Mouse (Mus musculus): ENCODE results near the gene 2310022B05Rik.
A peak's percentile ranks its signal among the peaks of the same experiment; 100 is the strongest.

The 2310022B05Rik gene

GRCm38 (mm10) chr8:124661781-124662180 is 1.4 kb downstream of the 2310022B05Rik start:
- peak in 1 of 2 experiments; percentile 27 for DNase-seq (ENCODE audit: low spot score in 2 of 2)

GRCm38 (mm10) chr8:124658415-124658814 is 4.8 kb downstream of the 2310022B05Rik start:
- DNase-seq (ENCODE audit: low spot score in 2 of 2), result peak; percentile 65 to 73

- DNase-seq (ENCODE audit: low spot score in 2 of 2), result no peak
These were observed 5.2 kb downstream of the 2310022B05Rik start for GRCm38 (mm10) chr8:124657961-124658360.

- no peak for DNase-seq (ENCODE audit: low spot score in 2 of 2)
These were observed 9.3 kb downstream of the 2310022B05Rik start for GRCm38 (mm10) chr8:124653568-124654475.

DNA sequence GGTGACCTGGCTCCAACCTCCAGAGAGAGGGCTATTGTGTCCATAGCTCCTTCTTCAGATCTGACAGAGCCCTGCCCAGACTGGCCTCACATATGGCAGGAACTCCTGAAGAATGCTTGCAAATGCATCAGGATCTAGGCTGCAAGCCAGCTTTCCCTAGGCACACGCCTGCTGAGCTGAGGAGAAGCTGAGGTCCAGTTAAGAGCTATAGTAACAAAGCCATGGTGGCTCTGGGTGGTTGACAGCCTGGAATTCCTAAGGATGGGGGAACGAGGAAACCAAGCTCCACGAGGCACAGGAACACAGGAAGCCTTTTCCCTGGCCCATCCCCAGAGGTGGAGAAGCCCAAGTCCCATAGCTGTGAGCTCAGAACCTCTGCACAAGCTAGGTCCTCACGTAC is 10.6 kb downstream of the 2310022B05Rik start:
- DNase-seq (ENCODE audit: low spot score in 2 of 2), result no peak

- no peak for DNase-seq (ENCODE audit: low spot score in 2 of 2)
These were observed 11.4 kb downstream of the 2310022B05Rik start for GRCm38 (mm10) chr8:124651776-124652175.

DNA sequence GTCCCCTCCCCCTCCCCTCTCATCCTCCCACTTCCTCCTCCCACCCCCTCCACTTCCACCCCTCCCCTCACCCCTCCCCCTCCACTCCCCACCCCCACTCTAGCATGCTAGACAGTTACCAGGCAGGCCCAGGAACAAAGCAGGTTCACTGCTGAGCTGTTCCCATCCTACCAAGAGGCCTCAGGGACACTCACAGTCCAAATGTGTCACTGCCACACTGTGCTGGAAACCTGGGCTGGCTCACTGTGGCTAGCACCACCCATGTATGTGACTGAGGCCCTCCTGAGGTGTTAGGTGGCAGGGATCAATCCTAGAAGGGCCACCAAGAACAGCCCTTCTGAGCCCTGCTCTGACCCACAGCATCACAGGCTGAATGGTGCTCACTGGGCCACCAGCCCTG is 14.9 kb downstream of the 2310022B05Rik start:
- DNase-seq (ENCODE audit: low spot score in 2 of 2), result no peak

GRCm38 (mm10) chr8:124643540-124644339 is 19.4 kb downstream of the 2310022B05Rik start:
- DNase-seq (ENCODE audit: low spot score in 2 of 2), result peak; percentile 78 to 83

- DNase-seq (ENCODE audit: low spot score in 2 of 2), result no peak
These were observed 21.6 kb downstream of the 2310022B05Rik start for GRCm38 (mm10) chr8:124641599-124641998.

- DNase-seq (ENCODE audit: low spot score in 2 of 2), result no peak
These were observed 28.0 kb downstream of the 2310022B05Rik start for GRCm38 (mm10) chr8:124635247-124635502.

- no peak for DNase-seq (ENCODE audit: low spot score in 2 of 2)
These were observed 28.5 kb downstream of the 2310022B05Rik start for GRCm38 (mm10) chr8:124634411-124635246.

- DNase-seq (ENCODE audit: low spot score in 2 of 2), result peak; percentile 88 to 90
These were observed 30.0 kb downstream of the 2310022B05Rik start for GRCm38 (mm10) chr8:124633001-124633703.

DNA sequence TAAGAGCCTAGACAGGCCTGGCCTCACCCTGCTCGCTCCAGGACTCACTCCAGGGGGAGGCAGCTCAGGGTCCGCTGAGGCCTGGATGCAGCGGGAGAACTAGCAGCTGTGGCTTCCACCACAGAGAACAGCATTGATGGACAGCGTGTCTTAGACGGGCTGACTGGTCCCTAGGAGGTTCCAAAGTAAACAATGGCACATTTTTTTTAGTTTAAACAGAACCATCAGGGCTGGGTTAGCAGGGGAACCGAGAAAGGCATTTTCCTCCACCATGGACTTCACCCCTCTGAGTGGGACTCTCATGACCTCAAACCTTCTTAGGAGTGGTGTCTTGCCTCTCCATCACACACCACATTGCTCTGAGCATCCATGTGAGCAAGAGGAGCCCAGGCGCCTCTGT is 31.2 kb downstream of the 2310022B05Rik start:
- DNase-seq (ENCODE audit: low spot score in 2 of 2), result peak in 1 of 2 experiments; percentile 29

GRCm38 (mm10) chr8:124630891-124631290 is 32.3 kb downstream of the 2310022B05Rik start:
- DNase-seq (ENCODE audit: low spot score in 2 of 2), result no peak

- DNase-seq (ENCODE audit: low spot score in 2 of 2), result peak; percentile 41 to 73
These were observed 32.7 kb downstream of the 2310022B05Rik start for GRCm38 (mm10) chr8:124630489-124630888.

DNA sequence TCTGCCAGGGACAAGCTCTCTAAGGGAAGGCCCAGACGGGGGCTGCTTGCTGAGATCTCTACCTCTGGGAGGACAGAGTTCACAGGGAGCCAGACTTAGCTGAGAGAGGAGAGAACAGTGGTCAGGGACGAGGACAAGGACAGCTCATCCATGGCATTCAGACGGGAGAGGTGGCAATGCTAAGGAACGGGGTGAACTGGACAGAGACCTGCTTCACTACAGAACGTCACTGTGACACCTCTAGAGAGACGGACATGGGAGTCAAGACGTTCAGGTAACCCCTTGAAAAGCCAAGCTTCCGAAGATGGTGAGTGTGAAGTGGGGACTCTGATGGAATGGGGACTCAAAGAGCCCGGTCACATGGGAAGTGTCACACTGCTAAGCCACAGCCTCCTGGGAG is 36.9 kb downstream of the 2310022B05Rik start:
- no peak for DNase-seq (ENCODE audit: low spot score in 2 of 2)

- no peak for DNase-seq (ENCODE audit: low spot score in 2 of 2)
These were observed 41.9 kb downstream of the 2310022B05Rik start for GRCm38 (mm10) chr8:124621255-124621654.

DNA sequence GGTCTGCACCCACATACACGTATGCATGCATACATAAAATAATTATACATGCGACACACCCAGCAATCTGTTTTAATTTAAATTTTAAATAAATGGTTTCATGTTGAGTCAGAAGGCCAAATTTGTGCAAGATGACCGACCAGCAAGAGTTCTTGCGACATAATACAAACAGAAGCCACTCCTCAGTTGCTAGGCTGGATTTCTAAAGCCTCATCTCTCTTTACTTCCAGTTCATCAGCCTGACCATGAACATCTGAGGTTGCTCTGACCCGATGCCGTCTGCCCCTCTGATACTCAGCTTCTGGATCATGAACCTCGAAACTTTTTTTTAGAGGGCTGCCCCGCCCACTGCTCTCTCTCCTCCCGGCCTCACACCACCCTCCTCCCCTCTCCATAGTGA is 44.9 kb downstream of the 2310022B05Rik start:
- no peak for DNase-seq (ENCODE audit: low spot score in 2 of 2)

DNA sequence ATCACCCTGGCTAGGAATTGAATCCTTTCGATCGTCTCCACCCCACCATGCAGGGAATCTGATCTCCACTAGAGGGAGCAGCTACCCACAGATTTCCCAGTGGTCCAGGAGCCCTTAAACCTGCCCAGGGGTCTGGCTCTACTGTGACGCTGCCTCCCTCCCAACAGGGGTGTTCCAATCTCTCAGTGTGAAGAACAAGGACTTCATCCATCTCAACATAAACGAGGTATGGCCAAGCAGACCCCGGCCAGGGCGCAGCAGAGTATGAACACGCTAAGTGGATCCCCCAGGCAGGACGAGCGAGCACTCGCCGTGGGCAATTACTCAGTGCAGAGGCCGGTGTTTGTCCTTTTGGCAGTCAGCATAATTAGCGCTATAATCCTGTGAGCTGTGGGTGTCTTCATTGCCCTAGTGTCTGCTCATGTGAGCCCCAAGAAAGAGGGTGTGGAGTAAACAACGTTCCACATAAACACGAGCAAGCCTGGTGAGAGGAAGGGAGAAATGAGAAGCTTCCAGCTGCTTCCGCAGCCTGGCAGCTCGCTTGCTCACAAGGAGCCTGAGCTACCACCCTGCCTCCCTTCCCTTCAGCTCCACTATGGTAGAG is 45.8 kb downstream of the 2310022B05Rik start:
- peak; percentile 53 to 78 for DNase-seq (ENCODE audit: low spot score in 2 of 2)

GRCm38 (mm10) chr8:124614325-124614724 is 48.8 kb downstream of the 2310022B05Rik start:
- DNase-seq (ENCODE audit: low spot score in 2 of 2), result no peak

GRCm38 (mm10) chr8:124608972-124609353 is 54.2 kb downstream of the 2310022B05Rik start:
- no peak for DNase-seq (ENCODE audit: low spot score in 2 of 2)

All from heart, adult 9 months (tissue).